Mouse (Mus musculus): ENCODE data around the gene Ets1. TPM values are rescaled to one million over a fixed set of nuclear protein-coding genes. Genes with fewer than 3 reads are reported as not detected.

The Ets1 gene
- total and polyA plus RNA-seq, 3 experiments = 10.7 to 39.6 (median 20.8) TPM

- DNase-seq = no peak
Measured at GRCm38 (mm10) chr9:32616516-32617429, 19.2 kb upstream of the Ets1 start.

- no peak for DNase-seq
Measured at GRCm38 (mm10) chr9:32617430-32617768, 18.6 kb upstream of the Ets1 start.

- no peak for DNase-seq
Measured at GRCm38 (mm10) chr9:32618544-32619120, 17.4 kb upstream of the Ets1 start.

GRCm38 (mm10) chr9:32619661-32620060 is 16.4 kb upstream of the Ets1 start:
- DNase-seq = no peak

- DNase-seq = no peak
Measured at GRCm38 (mm10) chr9:32620446-32620845, 15.6 kb upstream of the Ets1 start.

- no peak for DNase-seq
Measured at GRCm38 (mm10) chr9:32629385-32629981, 6.5 kb upstream of the Ets1 start.

- no peak for DNase-seq
Measured at GRCm38 (mm10) chr9:32631341-32631740, 4.7 kb upstream of the Ets1 start.

GRCm38 (mm10) chr9:32632237-32632636 is 3.8 kb upstream of the Ets1 start:
- no peak for DNase-seq

GRCm38 (mm10) chr9:32644981-32645380 is 9.0 kb downstream of the Ets1 start:
- DNase-seq = no peak

GRCm38 (mm10) chr9:32645475-32645874 is 9.5 kb downstream of the Ets1 start:
- DNase-seq = no peak

- DNase-seq = peak; percentile 55
Measured at GRCm38 (mm10) chr9:32646539-32647258, 10.7 kb downstream of the Ets1 start.

- DNase-seq = no peak
Measured at GRCm38 (mm10) chr9:32647506-32648250, 11.7 kb downstream of the Ets1 start.

GRCm38 (mm10) chr9:32648286-32648685 is 12.3 kb downstream of the Ets1 start:
- no peak for DNase-seq

GRCm38 (mm10) chr9:32650738-32651137 is 14.7 kb downstream of the Ets1 start:
- DNase-seq = no peak

- DNase-seq = no peak
Measured at GRCm38 (mm10) chr9:32652112-32652511, 16.1 kb downstream of the Ets1 start.

GRCm38 (mm10) chr9:32654305-32654704 is 18.3 kb downstream of the Ets1 start:
- no peak for DNase-seq

GRCm38 (mm10) chr9:32656351-32656844 is 20.4 kb downstream of the Ets1 start:
- DNase-seq = no peak

- DNase-seq = no peak
Measured at GRCm38 (mm10) chr9:32657124-32657523, 21.1 kb downstream of the Ets1 start.

GRCm38 (mm10) chr9:32660406-32660960 is 24.5 kb downstream of the Ets1 start:
- DNase-seq = no peak

GRCm38 (mm10) chr9:32661071-32661470 is 25.1 kb downstream of the Ets1 start:
- DNase-seq = no peak

- no peak for DNase-seq
Measured at GRCm38 (mm10) chr9:32661561-32661960, 25.5 kb downstream of the Ets1 start.

Data from adrenal gland, adult 2 months (tissue).